Mouse (Mus musculus) kidney, embryonic 15.5 days (tissue): Measurements from ENCODE around the gene Sri. TPM values are rescaled to one million over a fixed set of nuclear protein-coding genes. Genes with fewer than 3 reads are reported as not detected.
A peak's percentile ranks its signal among the peaks of the same experiment; 100 is the strongest.

Experiments
- ATAC-seq: fragments of 200-750 bp; cut with Nextera tagmentation; replicated peaks from 2 replicates; pipeline ENCODE4 v1.8.0; 2017; ENCODE audit warnings: moderate TSS enrichment; ENCODE audit not compliant: low FRiP score
- H3K27ac ChIP-seq: fragments of 300-500 bp; sonication (generic); 2 replicates; pipeline ENCODE4 v1.5.1; 2015; ENCODE audit warnings: mild to moderate bottlenecking, inconsistent platforms
- H3K27me3 ChIP-seq: fragments of 300-500 bp; sonication (generic); 2 replicates; pipeline ENCODE4 v1.6.1; 2015; ENCODE audit warnings: inconsistent platforms
- H3K36me3 ChIP-seq: fragments of 300-500 bp; sonication (generic); 2 replicates; pipeline ENCODE4 v1.6.1; 2015; ENCODE audit warnings: inconsistent platforms
- H3K4me1 ChIP-seq: fragments of 300-500 bp; sonication (generic); 2 replicates; pipeline ENCODE4 v1.6.1; 2015; ENCODE audit warnings: inconsistent platforms
- H3K4me2 ChIP-seq: fragments of 300-500 bp; sonication (generic); 2 replicates; pipeline ENCODE4 v1.6.1; 2015; ENCODE audit warnings: moderate library complexity, mild to moderate bottlenecking, inconsistent platforms
- H3K4me3 ChIP-seq: fragments of 300-500 bp; sonication (generic); replicated peaks from 2 replicates; pipeline ENCODE4 v1.5.1; 2015; ENCODE audit warnings: mild to moderate bottlenecking, inconsistent platforms
- H3K9ac ChIP-seq: fragments of 300-500 bp; sonication (generic); 2 replicates; pipeline ENCODE4 v1.6.1; 2015; ENCODE audit warnings: mild to moderate bottlenecking, inconsistent platforms
- H3K9me3 ChIP-seq: fragments of 300-500 bp; sonication (generic); replicated peaks from 2 replicates; pipeline ENCODE4 v1.6.1; 2016; ENCODE audit warnings: inconsistent platforms
- WGBS: fragments of 180-500 bp; shearing (Covaris S2); methylation state at CpG from one replicate; pipeline ENCODE4 v1.1.7; 2015; ENCODE audit warnings: mixed read lengths; 5-methylcytosine and 5-hydroxymethylcytosine counted together
- polyA plus RNA-seq: library from polyadenylated mRNA; unstranded; fragments of >200 nt; fragmentation: Nextera tagmentation; extraction: Ambion mirVana; gene quantifications from 2 replicates; pipeline ENCODE4 v1.2.1, GENCODE M21; 2015

The Sri gene
- polyA plus RNA-seq, 1 experiment from 2014 or later, result 307 TPM

GRCm38 (mm10) chr5:8062469-8062868 lies 16.6 kb downstream of the Sri start:
- no peak overlapping the region for H3K4me2 ChIP-seq
- H3K4me3 ChIP-seq, result no peak overlapping the region
- H3K27ac ChIP-seq, result no peak overlapping the region
- H3K9ac ChIP-seq, result no peak overlapping the region
- H3K27me3 ChIP-seq, result no peaks in the 10 kb centered on the region
- peaks cover 88% of the 10 kb centered on the region for H3K36me3 ChIP-seq
- H3K4me1 ChIP-seq, result peaks cover 4% of the 10 kb centered on the region
- WGBS, result 96% methylated on average over 2 of the region's 2 CpGs
- no peak for ATAC-seq
- H3K9me3 ChIP-seq, result no peaks in the 10 kb centered on the region

GRCm38 (mm10) chr5:8063207-8063606 lies 17.3 kb downstream of the Sri start:
- no peaks in the 10 kb centered on the region for H3K27me3 ChIP-seq
- H3K27ac ChIP-seq, result no peak overlapping the region
- H3K9ac ChIP-seq, result no peak overlapping the region
- H3K36me3 ChIP-seq, result peaks cover 87% of the 10 kb centered on the region
- H3K4me1 ChIP-seq, result no peaks in the 10 kb centered on the region
- H3K4me2 ChIP-seq, result no peak overlapping the region
- peak; percentile 64; the same call in 1 of the 2 replicates for ATAC-seq
- 81% methylated on average over 6 of the region's 6 CpGs for WGBS
- no peak overlapping the region for H3K4me3 ChIP-seq
- H3K9me3 ChIP-seq, result no peaks in the 10 kb centered on the region

- Histone ChIP-seq H3K4me3 (no peak overlapping the region), H3K9me3 (no peaks in the 10 kb centered on the region)
- WGBS, result 90% methylated on average over 9 of the region's 9 CpGs
Measured at GRCm38 (mm10) chr5:8073406-8073805, 27.5 kb downstream of the Sri start.

GRCm38 (mm10) chr5:8073901-8074561 lies 28.2 kb downstream of the Sri start:
- ATAC-seq, result no peak
- no peak overlapping the region for H3K27ac ChIP-seq
- no peaks in the 10 kb centered on the region for H3K4me1 ChIP-seq
- H3K9me3 ChIP-seq, result no peaks in the 10 kb centered on the region
- no peak overlapping the region for H3K9ac ChIP-seq
- H3K4me2 ChIP-seq, result no peak overlapping the region
- no peak overlapping the region for H3K4me3 ChIP-seq
- H3K36me3 ChIP-seq, result peaks cover 32% of the 10 kb centered on the region
- 88% methylated on average over 9 of the region's 9 CpGs for WGBS
- no peaks in the 10 kb centered on the region for H3K27me3 ChIP-seq

More at GRCm38 (mm10) chr5:8073406-8073805, 27.5 kb downstream of the Sri start:
- ATAC-seq, result no peak
- peaks cover 35% of the 10 kb centered on the region for H3K36me3 ChIP-seq
- H3K4me2 ChIP-seq, result no peak overlapping the region
- H3K9ac ChIP-seq, result no peak overlapping the region
- no peaks in the 10 kb centered on the region for H3K4me1 ChIP-seq
- no peaks in the 10 kb centered on the region for H3K27me3 ChIP-seq
- H3K27ac ChIP-seq, result no peak overlapping the region

GRCm38 (mm10) chr5:8077481-8077880 lies 31.6 kb downstream of the Sri start:
- Histone ChIP-seq H3K36me3 (peaks cover 10% of the 10 kb centered on the region), H3K9ac (no peak overlapping the region), H3K27me3 (no peaks in the 10 kb centered on the region), H3K4me1 (no peaks in the 10 kb centered on the region), H3K4me3 (no peak overlapping the region), H3K4me2 (no peak overlapping the region), H3K9me3 (no peaks in the 10 kb centered on the region), H3K27ac (no peak overlapping the region)
- no peak for ATAC-seq
- WGBS, result 87% methylated on average over 8 of the region's 8 CpGs

- H3K4me2 ChIP-seq, result no peak overlapping the region
- no peaks in the 10 kb centered on the region for H3K27me3 ChIP-seq
- H3K27ac ChIP-seq, result no peak overlapping the region
- no peaks in the 10 kb centered on the region for H3K4me1 ChIP-seq
- H3K9me3 ChIP-seq, result no peaks in the 10 kb centered on the region
- H3K4me3 ChIP-seq, result no peak overlapping the region
- H3K9ac ChIP-seq, result no peak overlapping the region
- WGBS, result 75% methylated on average over 20 of the region's 20 CpGs
- H3K36me3 ChIP-seq, result no peaks in the 10 kb centered on the region
- no peak for ATAC-seq
Measured at GRCm38 (mm10) chr5:8082800-8083509, 37.1 kb downstream of the Sri start.

- H3K27me3 ChIP-seq, result no peaks in the 10 kb centered on the region
- no peak overlapping the region for H3K4me3 ChIP-seq
- no peaks in the 10 kb centered on the region for H3K9me3 ChIP-seq
- WGBS, result 94% methylated on average over 3 of the region's 3 CpGs
- H3K27ac ChIP-seq, result no peak overlapping the region
- no peak for ATAC-seq
- H3K36me3 ChIP-seq, result no peaks in the 10 kb centered on the region
- H3K4me1 ChIP-seq, result no peaks in the 10 kb centered on the region
- no peak overlapping the region for H3K9ac ChIP-seq
- H3K4me2 ChIP-seq, result no peak overlapping the region
Measured at GRCm38 (mm10) chr5:8085661-8086060, 39.8 kb downstream of the Sri start.

- H3K4me3 ChIP-seq, result no peak overlapping the region
- H3K27me3 ChIP-seq, result no peaks in the 10 kb centered on the region
- H3K4me1 ChIP-seq, result no peaks in the 10 kb centered on the region
- no peaks in the 10 kb centered on the region for H3K9me3 ChIP-seq
- no peak overlapping the region for H3K4me2 ChIP-seq
- H3K27ac ChIP-seq, result no peak overlapping the region
- no peak overlapping the region for H3K9ac ChIP-seq
- ATAC-seq, result no peak
- WGBS, result 85% methylated on average over 3 of the region's 3 CpGs
- no peaks in the 10 kb centered on the region for H3K36me3 ChIP-seq
Measured at GRCm38 (mm10) chr5:8088147-8088546, 42.3 kb downstream of the Sri start.

- Histone ChIP-seq H3K9ac (no peak overlapping the region), H3K9me3 (no peaks in the 10 kb centered on the region), H3K4me1 (no peaks in the 10 kb centered on the region), H3K4me3 (no peak overlapping the region), H3K27ac (no peak overlapping the region), H3K27me3 (no peaks in the 10 kb centered on the region), H3K36me3 (no peaks in the 10 kb centered on the region), H3K4me2 (no peak overlapping the region)
- no peak for ATAC-seq
- 57% methylated on average over 5 of the region's 5 CpGs for WGBS
Measured at GRCm38 (mm10) chr5:8094921-8095320, 49.0 kb downstream of the Sri start.

GRCm38 (mm10) chr5:8095689-8096088 lies 49.8 kb downstream of the Sri start:
- WGBS, result 82% methylated on average over 1 of the region's 1 CpGs
- H3K9me3 ChIP-seq, result no peaks in the 10 kb centered on the region
- no peak overlapping the region for H3K9ac ChIP-seq
- H3K4me2 ChIP-seq, result no peak overlapping the region
- no peaks in the 10 kb centered on the region for H3K4me1 ChIP-seq
- no peak for ATAC-seq
- no peaks in the 10 kb centered on the region for H3K27me3 ChIP-seq
- no peak overlapping the region for H3K27ac ChIP-seq
- H3K36me3 ChIP-seq, result no peaks in the 10 kb centered on the region
- H3K4me3 ChIP-seq, result no peak overlapping the region

- WGBS, result 89% methylated on average over 3 of the region's 3 CpGs
Measured at GRCm38 (mm10) chr5:8111691-8112090, 65.8 kb downstream of the Sri start.

GRCm38 (mm10) chr5:8112246-8112645 lies 66.4 kb downstream of the Sri start:
- no peak overlapping the region for H3K27ac ChIP-seq
- no peaks in the 10 kb centered on the region for H3K36me3 ChIP-seq
- ATAC-seq, result no peak
- H3K4me2 ChIP-seq, result no peak overlapping the region
- no peaks in the 10 kb centered on the region for H3K27me3 ChIP-seq
- H3K4me1 ChIP-seq, result no peaks in the 10 kb centered on the region
- no peak overlapping the region for H3K4me3 ChIP-seq
- no peaks in the 10 kb centered on the region for H3K9me3 ChIP-seq
- no peak overlapping the region for H3K9ac ChIP-seq
- WGBS, result 93% methylated on average over 5 of the region's 5 CpGs

More at GRCm38 (mm10) chr5:8111691-8112090, 65.8 kb downstream of the Sri start:
- Histone ChIP-seq H3K36me3 (no peaks in the 10 kb centered on the region), H3K27ac (no peak overlapping the region), H3K27me3 (no peaks in the 10 kb centered on the region), H3K4me2 (no peak overlapping the region), H3K9me3 (no peaks in the 10 kb centered on the region), H3K9ac (no peak overlapping the region), H3K4me1 (no peaks in the 10 kb centered on the region), H3K4me3 (no peak overlapping the region)
- no peak for ATAC-seq
